Mouse (Mus musculus): Measurements from ENCODE around the gene Zswim4. TPM values are rescaled to one million over a fixed set of nuclear protein-coding genes. Genes with fewer than 3 reads are reported as not detected.

The Zswim4 gene
- total and polyA plus RNA-seq, 2 experiments = 2.8 to 8.4 TPM

- no peak for TF ChIP-seq CTCF (IDR thresholded peaks at IDR 0.05; ENCODE audit: low read depth, low read length)
- no peak for TF ChIP-seq POLR2A (IDR thresholded peaks at IDR 0.05; ENCODE audit: extremely low read depth, insufficient read depth, low read length)
- Histone ChIP-seq H3K27ac (replicated peaks; ENCODE audit: insufficient read depth, low read depth, low read length) (no peak overlapping the region), H3K4me3 (ENCODE audit: insufficient read depth, low read depth, low read length) (no peak overlapping the region), H3K27me3 (ENCODE audit: control insufficient read depth, insufficient read depth, low read length) (peaks cover 11% of the 10 kb centered on the region; the same call in 1 of the 2 replicates), H3K9ac (ENCODE audit: low read depth, low read length) (no peak overlapping the region), H3K4me1 (ENCODE audit: control insufficient read depth, insufficient read depth, low read length) (no peaks in the 10 kb centered on the region), H3K79me2 (ENCODE audit: control insufficient read depth, insufficient read depth, low read length) (no peaks in the 10 kb centered on the region), H3K36me3 (ENCODE audit: control insufficient read depth, insufficient read depth, low read length) (no peaks in the 10 kb centered on the region)
- 78% methylated on average over 4 of the region's 4 CpGs for WGBS
- no peak for DNase-seq (ENCODE audit: extremely low read depth, low read depth, low spot score)
Measured at GRCm38 (mm10) chr8:84179946-84180345, 56.9 kb downstream of the Zswim4 start.

- no peak for DNase-seq (ENCODE audit: extremely low read depth, low read depth, low spot score)
- Histone ChIP-seq H3K79me2 (ENCODE audit: control insufficient read depth, insufficient read depth, low read length) (no peaks in the 10 kb centered on the region), H3K4me3 (ENCODE audit: insufficient read depth, low read depth, low read length) (no peak overlapping the region), H3K27me3 (ENCODE audit: control insufficient read depth, insufficient read depth, low read length) (peaks cover 2% of the 10 kb centered on the region; the same call in 1 of the 2 replicates), H3K27ac (replicated peaks; ENCODE audit: insufficient read depth, low read depth, low read length) (no peak overlapping the region), H3K4me1 (ENCODE audit: control insufficient read depth, insufficient read depth, low read length) (no peaks in the 10 kb centered on the region), H3K9ac (ENCODE audit: low read depth, low read length) (no peak overlapping the region), H3K36me3 (ENCODE audit: control insufficient read depth, insufficient read depth, low read length) (no peaks in the 10 kb centered on the region)
- TF ChIP-seq CTCF (IDR thresholded peaks at IDR 0.05; ENCODE audit: low read depth, low read length) (no peak), POLR2A (IDR thresholded peaks at IDR 0.05; ENCODE audit: extremely low read depth, insufficient read depth, low read length) (no peak)
- 85% methylated on average over 8 of the region's 8 CpGs for WGBS
Measured at GRCm38 (mm10) chr8:84178592-84178991, 58.3 kb downstream of the Zswim4 start.

- H3K4me1 ChIP-seq (ENCODE audit: control insufficient read depth, insufficient read depth, low read length) = no peaks in the 10 kb centered on the region
- H3K36me3 ChIP-seq (ENCODE audit: control insufficient read depth, insufficient read depth, low read length) = no peaks in the 10 kb centered on the region
- no peak for DNase-seq (ENCODE audit: extremely low read depth, low read depth, low spot score)
- H3K9ac ChIP-seq (ENCODE audit: low read depth, low read length) = no peak overlapping the region
- no peak overlapping the region for H3K4me3 ChIP-seq (ENCODE audit: insufficient read depth, low read depth, low read length)
- H3K27ac ChIP-seq (replicated peaks; ENCODE audit: insufficient read depth, low read depth, low read length) = no peak overlapping the region
- TF ChIP-seq CTCF (IDR thresholded peaks at IDR 0.05; ENCODE audit: low read depth, low read length) (no peak), POLR2A (IDR thresholded peaks at IDR 0.05; ENCODE audit: extremely low read depth, insufficient read depth, low read length) (no peak)
- H3K79me2 ChIP-seq (ENCODE audit: control insufficient read depth, insufficient read depth, low read length) = no peaks in the 10 kb centered on the region
- 89% methylated on average over 3 of the region's 3 CpGs for WGBS
- no peaks in the 10 kb centered on the region for H3K27me3 ChIP-seq (ENCODE audit: control insufficient read depth, insufficient read depth, low read length)
Measured at GRCm38 (mm10) chr8:84177405-84177804, 59.5 kb downstream of the Zswim4 start.

- Histone ChIP-seq H3K27me3 (ENCODE audit: control insufficient read depth, insufficient read depth, low read length) (no peaks in the 10 kb centered on the region), H3K36me3 (ENCODE audit: control insufficient read depth, insufficient read depth, low read length) (no peaks in the 10 kb centered on the region), H3K4me1 (ENCODE audit: control insufficient read depth, insufficient read depth, low read length) (no peaks in the 10 kb centered on the region), H3K27ac (replicated peaks; ENCODE audit: insufficient read depth, low read depth, low read length) (no peak overlapping the region), H3K9ac (ENCODE audit: low read depth, low read length) (no peak overlapping the region), H3K79me2 (ENCODE audit: control insufficient read depth, insufficient read depth, low read length) (no peaks in the 10 kb centered on the region), H3K4me3 (ENCODE audit: insufficient read depth, low read depth, low read length) (no peak overlapping the region)
- no peak for TF ChIP-seq POLR2A (IDR thresholded peaks at IDR 0.05; ENCODE audit: extremely low read depth, insufficient read depth, low read length)
- TF ChIP-seq CTCF (IDR thresholded peaks at IDR 0.05; ENCODE audit: low read depth, low read length) = no peak
- 44% methylated on average over 3 of the region's 3 CpGs for WGBS
- DNase-seq (ENCODE audit: extremely low read depth, low read depth, low spot score) = no peak
Measured at GRCm38 (mm10) chr8:84176560-84176959, 60.3 kb downstream of the Zswim4 start.

GRCm38 (mm10) chr8:84173861-84174260 lies 63.0 kb downstream of the Zswim4 start:
- Histone ChIP-seq H3K27me3 (ENCODE audit: control insufficient read depth, insufficient read depth, low read length) (no peaks in the 10 kb centered on the region), H3K9ac (ENCODE audit: low read depth, low read length) (no peak overlapping the region), H3K27ac (replicated peaks; ENCODE audit: insufficient read depth, low read depth, low read length) (no peak overlapping the region), H3K36me3 (ENCODE audit: control insufficient read depth, insufficient read depth, low read length) (no peaks in the 10 kb centered on the region), H3K4me3 (ENCODE audit: insufficient read depth, low read depth, low read length) (no peak overlapping the region), H3K79me2 (ENCODE audit: control insufficient read depth, insufficient read depth, low read length) (no peaks in the 10 kb centered on the region), H3K4me1 (ENCODE audit: control insufficient read depth, insufficient read depth, low read length) (no peaks in the 10 kb centered on the region)
- TF ChIP-seq POLR2A (IDR thresholded peaks at IDR 0.05; ENCODE audit: extremely low read depth, insufficient read depth, low read length) = no peak
- peak; percentile 65 for TF ChIP-seq CTCF (IDR thresholded peaks at IDR 0.05; ENCODE audit: low read depth, low read length)
- DNase-seq (ENCODE audit: extremely low read depth, low read depth, low spot score) = no peak
- WGBS = 84% methylated on average over 6 of the region's 6 CpGs

- 81% methylated on average over 5 of the region's 5 CpGs for WGBS
- Histone ChIP-seq H3K79me2 (ENCODE audit: control insufficient read depth, insufficient read depth, low read length) (no peaks in the 10 kb centered on the region), H3K4me1 (ENCODE audit: control insufficient read depth, insufficient read depth, low read length) (no peaks in the 10 kb centered on the region), H3K36me3 (ENCODE audit: control insufficient read depth, insufficient read depth, low read length) (no peaks in the 10 kb centered on the region), H3K27ac (replicated peaks; ENCODE audit: insufficient read depth, low read depth, low read length) (no peak overlapping the region), H3K4me3 (ENCODE audit: insufficient read depth, low read depth, low read length) (no peak overlapping the region), H3K9ac (ENCODE audit: low read depth, low read length) (no peak overlapping the region), H3K27me3 (ENCODE audit: control insufficient read depth, insufficient read depth, low read length) (no peaks in the 10 kb centered on the region)
- no peak for DNase-seq (ENCODE audit: extremely low read depth, low read depth, low spot score)
- TF ChIP-seq POLR2A (IDR thresholded peaks at IDR 0.05; ENCODE audit: extremely low read depth, insufficient read depth, low read length) = no peak
- no peak for TF ChIP-seq CTCF (IDR thresholded peaks at IDR 0.05; ENCODE audit: low read depth, low read length)
Measured at GRCm38 (mm10) chr8:84170096-84170495, 66.8 kb downstream of the Zswim4 start.

Data from liver, adult 2 months (tissue).